Mouse (Mus musculus): Measurements from ENCODE around the gene Cbx4.

DNA sequence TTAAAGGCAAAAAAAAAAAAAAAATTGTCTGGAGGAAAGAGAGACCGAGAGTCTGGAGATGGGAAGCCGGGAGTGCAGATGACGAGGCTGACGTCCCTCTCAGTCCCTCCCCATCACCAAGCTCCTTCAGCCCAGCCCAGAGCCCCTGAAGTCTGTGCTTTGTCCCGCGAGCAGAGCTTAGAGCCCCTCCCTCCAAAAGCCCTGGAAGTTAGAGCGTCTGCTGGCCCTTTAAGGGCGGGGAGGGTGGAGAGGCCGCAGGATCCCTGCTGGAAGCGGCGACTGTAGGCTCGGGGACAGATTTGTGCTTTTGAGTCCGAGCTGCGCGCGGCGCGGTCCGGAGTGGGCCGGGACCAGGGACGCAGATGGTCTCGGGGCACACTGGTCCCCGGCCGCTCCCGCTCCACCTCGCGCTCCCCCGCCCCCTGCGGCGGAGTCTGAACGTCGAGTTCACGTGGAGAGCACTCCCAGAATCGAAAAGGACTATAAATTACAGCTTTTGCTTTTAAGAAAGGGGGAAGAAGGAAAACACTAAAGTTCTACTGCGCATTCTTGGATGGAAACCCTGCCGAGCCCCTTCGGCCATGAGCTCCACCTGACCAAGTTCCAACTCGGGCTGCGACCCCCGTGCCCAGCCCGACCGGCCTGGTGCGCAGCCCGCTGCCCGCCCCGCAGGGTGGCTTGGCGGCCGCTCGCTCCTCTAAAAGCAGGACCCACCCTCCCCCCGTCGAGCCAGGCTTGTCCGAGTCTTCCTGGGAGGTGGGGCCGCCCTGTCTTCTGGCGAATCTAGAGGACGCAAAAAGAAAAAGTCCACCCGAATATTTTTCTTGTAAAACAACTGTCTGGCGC lies 48.9 kb downstream of the Cbx4 start:
- TF ChIP-seq CTCF (IDR thresholded peaks at IDR 0.05; ENCODE audit: low read depth) (no peak), EP300 (optimal IDR thresholded peaks at IDR 0.05) (no peak)
